Mouse (Mus musculus) embryonic facial prominence, embryonic 11.5 days (tissue): ENCODE results near the gene Kndc1. TPM values are rescaled to one million over a fixed set of nuclear protein-coding genes. Genes with fewer than 3 reads are reported as not detected.

Source experiments
- ATAC-seq: fragments of 200-750 bp; cut with Nextera tagmentation; replicated peaks from 2 replicates; pipeline ENCODE4 v1.8.0; 2017; ENCODE audit warnings: low read depth; ENCODE audit not compliant: insufficient number of reproducible peaks, low FRiP score, low TSS enrichment
- DNase-seq: peaks from one replicate; pipeline ENCODE4 v3.0.0-alpha.2; 2015; ENCODE audit warnings: low spot score
- H3K27ac ChIP-seq: fragments of 300-500 bp; sonication (generic); replicated peaks from 2 replicates; pipeline ENCODE4 v1.5.1; 2014; ENCODE audit warnings: mild to moderate bottlenecking, low read depth, low read length, control low read depth
- H3K27me3 ChIP-seq: fragments of 300-500 bp; sonication (generic); 2 replicates; pipeline ENCODE4 v1.6.1; 2014; ENCODE audit warnings: mild to moderate bottlenecking, low read length, moderate library complexity, mixed read lengths; ENCODE audit not compliant: control insufficient read depth, insufficient read depth
- H3K36me3 ChIP-seq: fragments of 300-500 bp; sonication (generic); replicated peaks from 2 replicates; pipeline ENCODE4 v1.6.1; 2014; ENCODE audit warnings: low read depth, mild to moderate bottlenecking, low read length, moderate library complexity, mixed read lengths; ENCODE audit not compliant: control insufficient read depth, insufficient read depth
- H3K4me1 ChIP-seq: fragments of 300-500 bp; sonication (generic); 2 replicates; pipeline ENCODE4 v1.6.1; 2014; ENCODE audit warnings: low read length, mixed read lengths; ENCODE audit not compliant: control insufficient read depth, insufficient read depth
- H3K4me2 ChIP-seq: fragments of 300-500 bp; sonication (generic); 2 replicates; pipeline ENCODE4 v1.6.1; 2014; ENCODE audit warnings: low read depth, mild to moderate bottlenecking, control low read depth, low read length, moderate library complexity
- H3K4me3 ChIP-seq: fragments of 300-500 bp; sonication (generic); 2 replicates; pipeline ENCODE4 v1.5.1; 2014; ENCODE audit warnings: low read depth, low read length, control low read depth
- H3K9ac ChIP-seq: fragments of 300-500 bp; sonication (generic); replicated peaks from 2 replicates; pipeline ENCODE4 v1.6.1; 2014; ENCODE audit warnings: mild to moderate bottlenecking, control low read depth, low read length
- H3K9me3 ChIP-seq: fragments of 300-500 bp; sonication (generic); replicated peaks from 2 replicates; pipeline ENCODE4 v1.6.1; 2016; ENCODE audit warnings: mild to moderate bottlenecking, low read length, inconsistent platforms, mixed read lengths; ENCODE audit not compliant: control insufficient read depth
- WGBS: fragments of 180-500 bp; shearing (Covaris S2); extraction: QIAGEN DNeasy Blood & Tissue Kit; methylation state at CpG from one replicate; pipeline ENCODE4 v1.1.7; 2014; 5-methylcytosine and 5-hydroxymethylcytosine counted together
- polyA plus RNA-seq: library from polyadenylated mRNA; unstranded; fragments of >200 nt; fragmentation: Nextera tagmentation; extraction: Ambion mirVana; gene quantifications from 2 replicates; pipeline ENCODE4 v1.2.1, GENCODE M21; 2014

Kndc1 gene
- polyA plus RNA-seq, 1 experiment from 2014 or later, result 0.21 TPM

DNA sequence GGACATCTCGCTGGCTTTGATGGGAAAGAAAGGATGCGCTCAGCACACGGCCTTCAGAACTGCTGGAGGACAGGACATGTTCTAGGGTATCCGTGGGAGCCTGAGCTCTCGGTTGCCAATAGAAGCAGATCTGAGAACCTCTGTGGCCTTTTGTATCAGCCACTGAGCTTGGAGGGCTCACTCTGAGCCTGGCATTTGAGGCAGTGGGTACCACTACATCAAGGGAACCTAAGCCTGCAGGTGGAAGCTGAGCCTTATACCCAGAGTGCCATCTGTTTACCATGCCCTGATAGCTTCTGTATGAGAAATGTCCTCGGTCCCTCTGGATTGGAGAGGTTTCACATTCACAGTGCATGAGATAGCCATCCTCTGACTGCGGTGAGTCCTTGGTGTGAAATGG is 1.8 kb downstream of the Kndc1 start:
- H3K4me1 ChIP-seq, result 0 out of 2 replicates have a peak, but pooled peaks cover 2% of the 10 kb centered on the region
- no peak overlapping the region for H3K4me3 ChIP-seq
- no peak for ATAC-seq
- no peaks in the 10 kb centered on the region for H3K9me3 ChIP-seq
- no peaks in the 10 kb centered on the region for H3K36me3 ChIP-seq
- H3K27ac ChIP-seq, result no peak overlapping the region
- 77% methylated on average over 7 of the region's 7 CpGs for WGBS
- DNase-seq, result no peak
- H3K4me2 ChIP-seq, result no peak overlapping the region
- no peak overlapping the region for H3K9ac ChIP-seq
- H3K27me3 ChIP-seq, result peaks cover 30% of the 10 kb centered on the region

GRCm38 (mm10) chr7:139896796-139897195 is 2.3 kb downstream of the Kndc1 start:
- no peak overlapping the region for H3K4me3 ChIP-seq
- H3K27me3 ChIP-seq, result peaks cover 30% of the 10 kb centered on the region
- no peak overlapping the region for H3K4me2 ChIP-seq
- H3K36me3 ChIP-seq, result no peaks in the 10 kb centered on the region
- ATAC-seq (no peak), DNase-seq (no peak)
- H3K9me3 ChIP-seq, result no peaks in the 10 kb centered on the region
- 83% methylated on average over 7 of the region's 7 CpGs for WGBS
- H3K4me1 ChIP-seq, result 0 out of 2 replicates have a peak, but pooled peaks cover 2% of the 10 kb centered on the region
- no peak overlapping the region for H3K9ac ChIP-seq
- no peak overlapping the region for H3K27ac ChIP-seq

GRCm38 (mm10) chr7:139898606-139899005 is 4.1 kb downstream of the Kndc1 start:
- ATAC-seq, result no peak
- no peak overlapping the region for H3K9ac ChIP-seq
- H3K27ac ChIP-seq, result no peak overlapping the region
- no peak overlapping the region for H3K4me2 ChIP-seq
- H3K36me3 ChIP-seq, result no peaks in the 10 kb centered on the region
- no peak overlapping the region for H3K4me3 ChIP-seq
- H3K27me3 ChIP-seq, result peaks cover 23% of the 10 kb centered on the region
- H3K4me1 ChIP-seq, result 0 out of 2 replicates have a peak, but pooled peaks cover 2% of the 10 kb centered on the region
- DNase-seq, result no peak
- 88% methylated on average over 2 of the region's 2 CpGs for WGBS
- no peaks in the 10 kb centered on the region for H3K9me3 ChIP-seq

DNA sequence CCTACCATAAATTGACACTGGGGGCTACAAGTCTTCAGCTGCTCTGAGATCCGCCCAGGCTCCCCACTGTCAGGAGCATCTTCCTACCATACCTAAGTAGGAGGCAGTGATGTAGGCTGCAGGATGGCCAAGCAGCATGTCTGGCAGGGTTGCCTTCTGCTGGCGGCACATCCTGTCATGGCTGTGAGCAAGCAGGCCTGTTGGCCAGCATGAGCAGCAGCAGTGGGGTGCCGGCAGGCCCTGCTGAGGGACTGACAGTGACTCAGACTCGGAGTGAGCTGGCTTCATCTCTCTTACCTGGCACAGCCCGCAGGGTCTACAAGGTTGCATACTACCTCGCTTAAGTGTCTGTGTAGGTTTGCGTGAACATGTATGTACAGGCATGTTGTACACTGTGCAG is 5.0 kb downstream of the Kndc1 start:
- ATAC-seq, result no peak
- H3K4me1 ChIP-seq, result 0 out of 2 replicates have a peak, but pooled peaks cover under 1% of the 10 kb centered on the region

GRCm38 (mm10) chr7:139900456-139900855 is 6.0 kb downstream of the Kndc1 start:
- WGBS, result 88% methylated on average over 7 of the region's 7 CpGs
- ATAC-seq, result no peak
- H3K9ac ChIP-seq, result no peak overlapping the region
- H3K4me2 ChIP-seq, result no peak overlapping the region
- H3K27ac ChIP-seq, result no peak overlapping the region
- H3K27me3 ChIP-seq, result peaks cover 8% of the 10 kb centered on the region
- no peak overlapping the region for H3K4me3 ChIP-seq
- H3K4me1 ChIP-seq, result no peaks in the 10 kb centered on the region
- H3K36me3 ChIP-seq, result no peaks in the 10 kb centered on the region
- H3K9me3 ChIP-seq, result no peaks in the 10 kb centered on the region
- DNase-seq, result no peak

More for the DNA sequence above, 5.0 kb downstream of the Kndc1 start:
- Histone ChIP-seq H3K27me3 (peaks cover 18% of the 10 kb centered on the region), H3K9me3 (no peaks in the 10 kb centered on the region), H3K4me3 (no peak overlapping the region), H3K36me3 (no peaks in the 10 kb centered on the region), H3K9ac (no peak overlapping the region), H3K4me2 (no peak overlapping the region), H3K27ac (no peak overlapping the region)
- 80% methylated on average over 7 of the region's 7 CpGs for WGBS
- no peak for DNase-seq

- H3K27ac ChIP-seq, result no peak overlapping the region
- H3K4me2 ChIP-seq, result no peak overlapping the region
- 80% methylated on average over 6 of the region's 6 CpGs for WGBS
- H3K4me3 ChIP-seq, result no peak overlapping the region
- no peak for DNase-seq
- ATAC-seq, result no peak
- no peak overlapping the region for H3K9ac ChIP-seq
- H3K27me3 ChIP-seq, result peaks cover 4% of the 10 kb centered on the region
- no peaks in the 10 kb centered on the region for H3K9me3 ChIP-seq
- H3K4me1 ChIP-seq, result no peaks in the 10 kb centered on the region
- H3K36me3 ChIP-seq, result no peaks in the 10 kb centered on the region
These were observed 6.4 kb downstream of the Kndc1 start for GRCm38 (mm10) chr7:139900896-139901295.

DNA sequence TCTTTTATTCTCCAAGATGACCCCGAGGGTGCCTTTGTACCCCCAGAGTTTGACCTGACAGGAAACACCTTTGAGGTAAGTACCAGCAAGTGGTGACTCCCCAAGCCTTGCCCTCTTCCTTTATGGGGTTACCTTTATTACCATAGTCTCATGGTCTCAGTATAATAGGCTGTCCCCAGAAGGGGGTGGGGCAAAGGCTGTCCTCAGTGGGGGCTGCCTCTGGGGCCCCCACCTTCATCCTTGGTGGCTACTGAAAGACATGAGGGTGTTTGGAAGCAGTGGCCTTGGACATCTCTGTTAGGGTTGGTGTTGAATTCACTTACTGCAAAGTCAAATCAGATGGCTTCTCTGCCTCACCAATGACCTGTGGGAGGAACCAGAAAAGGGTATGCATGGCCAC is 7.5 kb downstream of the Kndc1 start:
- Histone ChIP-seq H3K9ac (no peak overlapping the region), H3K4me1 (no peaks in the 10 kb centered on the region), H3K4me3 (no peak overlapping the region), H3K9me3 (no peaks in the 10 kb centered on the region), H3K27ac (no peak overlapping the region), H3K4me2 (no peak overlapping the region), H3K27me3 (no peaks in the 10 kb centered on the region), H3K36me3 (no peaks in the 10 kb centered on the region)
- ATAC-seq (no peak), DNase-seq (no peak)
- 27% methylated on average over 1 of the region's 1 CpGs for WGBS

- H3K9me3 ChIP-seq, result no peaks in the 10 kb centered on the region
- ATAC-seq (no peak), DNase-seq (no peak)
- no peak overlapping the region for H3K4me2 ChIP-seq
- H3K36me3 ChIP-seq, result no peaks in the 10 kb centered on the region
- WGBS, result 28% methylated on average over 6 of the region's 6 CpGs
- no peak overlapping the region for H3K9ac ChIP-seq
- no peak overlapping the region for H3K27ac ChIP-seq
- H3K4me3 ChIP-seq, result no peak overlapping the region
- H3K27me3 ChIP-seq, result no peaks in the 10 kb centered on the region
- H3K4me1 ChIP-seq, result no peaks in the 10 kb centered on the region
These were observed 10.8 kb downstream of the Kndc1 start for GRCm38 (mm10) chr7:139905261-139905660.
